Mouse (Mus musculus) activated CD4-positive, CD25-positive, alpha-beta regulatory T cell, adult 4 months (primary cell): ENCODE measurements around the gene Zfp280b. TPM values are rescaled to one million over a fixed set of nuclear protein-coding genes. Genes with fewer than 3 reads are reported as not detected.
"Not testable (repeated sequence)": the region's sequence is repeated elsewhere in the genome, so short reads cannot be mapped to it uniquely, and the experiment has no call there.

Experiments used
- ATAC-seq: one replicate; pipeline ENCODE4 v1.8.0; 2017
- polyA plus RNA-seq, 2 experiments: library from polyadenylated mRNA; unstranded; fragments of 100-300 nt; shearing (Covaris generic); gene quantifications; one replicate each; pipeline ENCODE4 v1.2.1; 2017

Gene Zfp280b
- polyA plus RNA-seq, 2 experiments from 2014 or later, result 11.4 to 11.5 TPM

DNA sequence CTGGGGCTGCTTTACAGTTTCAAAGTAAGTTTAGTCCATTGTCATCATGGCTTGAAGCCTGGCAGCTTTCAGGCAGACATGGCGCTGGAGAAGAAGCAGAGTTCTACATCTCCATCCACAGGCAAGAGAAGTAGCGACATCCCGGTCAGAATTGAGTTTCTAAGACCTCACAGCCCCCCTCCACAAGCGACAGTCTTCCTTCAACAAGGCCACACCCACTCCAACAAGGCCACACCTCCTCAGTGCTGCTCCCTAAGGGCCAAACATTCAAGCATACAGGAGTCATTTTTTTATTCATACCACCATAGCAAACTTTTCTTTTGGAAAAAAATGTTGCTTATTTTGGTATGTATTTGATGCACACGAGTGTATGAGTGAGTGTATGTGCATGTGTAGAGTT lies 2.0 kb upstream of the Zfp280b start:
- no peak for ATAC-seq

DNA sequence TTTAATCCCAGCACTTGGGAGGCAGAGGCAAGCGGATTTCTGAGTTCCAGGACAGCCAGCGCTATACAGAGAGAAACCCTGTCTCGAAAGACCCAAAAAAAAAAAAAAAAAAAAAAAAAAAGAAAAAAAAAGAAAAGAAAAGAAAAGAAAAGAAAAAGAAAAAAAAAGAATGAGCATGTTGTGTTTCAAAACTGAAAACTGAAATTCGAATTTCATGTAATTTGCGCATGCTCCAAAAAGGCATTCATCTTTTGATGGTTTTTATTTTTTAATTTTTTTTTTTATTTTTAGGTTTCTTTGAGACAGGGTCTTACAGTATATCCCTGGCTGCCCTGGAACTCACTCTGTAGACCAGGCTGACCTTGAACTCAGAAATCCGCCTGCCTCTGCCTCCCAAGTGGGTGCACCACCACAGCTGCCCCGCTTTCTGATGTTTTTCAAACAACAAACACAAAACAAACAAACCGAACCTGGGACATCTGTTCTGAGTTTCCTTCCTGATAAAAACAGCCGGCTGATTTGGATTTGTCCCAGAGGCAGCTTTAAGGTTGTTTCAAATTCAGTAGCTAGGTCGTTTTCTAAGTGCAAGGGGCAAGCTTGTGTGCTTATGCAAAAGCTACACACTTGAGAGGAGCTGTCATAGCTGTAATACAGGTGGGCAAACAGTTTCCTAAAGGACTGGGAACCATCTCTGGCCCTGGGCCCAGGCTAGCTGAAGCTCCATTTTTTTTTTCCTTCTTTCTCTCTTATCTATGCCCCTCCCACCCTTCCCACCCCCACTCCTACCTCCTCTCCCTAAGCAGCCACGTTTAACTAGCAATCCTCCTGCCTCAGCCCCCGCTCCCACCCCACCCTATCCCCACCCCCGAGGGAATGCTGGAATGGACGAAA lies 694 bp upstream of the Zfp280b start:
- ATAC-seq, result no peak

DNA sequence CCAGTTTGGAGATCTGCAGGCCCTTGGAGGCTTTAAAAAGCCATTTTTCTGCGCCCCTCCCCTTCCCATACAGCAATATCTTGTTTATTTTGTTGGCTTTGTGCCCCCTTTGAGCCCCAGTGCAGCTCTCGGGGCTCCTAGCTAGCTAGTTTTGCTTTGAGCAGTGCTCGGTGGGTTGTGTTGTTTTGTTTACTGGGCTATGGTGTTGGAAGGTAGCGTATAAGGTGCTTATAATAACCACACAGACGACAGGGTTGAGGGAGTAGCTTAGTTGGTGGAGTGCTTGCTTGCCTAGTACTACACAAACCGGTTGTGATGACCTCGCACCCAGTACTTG lies 637 bp downstream of the Zfp280b start:
- peak; percentile 1 for ATAC-seq

DNA sequence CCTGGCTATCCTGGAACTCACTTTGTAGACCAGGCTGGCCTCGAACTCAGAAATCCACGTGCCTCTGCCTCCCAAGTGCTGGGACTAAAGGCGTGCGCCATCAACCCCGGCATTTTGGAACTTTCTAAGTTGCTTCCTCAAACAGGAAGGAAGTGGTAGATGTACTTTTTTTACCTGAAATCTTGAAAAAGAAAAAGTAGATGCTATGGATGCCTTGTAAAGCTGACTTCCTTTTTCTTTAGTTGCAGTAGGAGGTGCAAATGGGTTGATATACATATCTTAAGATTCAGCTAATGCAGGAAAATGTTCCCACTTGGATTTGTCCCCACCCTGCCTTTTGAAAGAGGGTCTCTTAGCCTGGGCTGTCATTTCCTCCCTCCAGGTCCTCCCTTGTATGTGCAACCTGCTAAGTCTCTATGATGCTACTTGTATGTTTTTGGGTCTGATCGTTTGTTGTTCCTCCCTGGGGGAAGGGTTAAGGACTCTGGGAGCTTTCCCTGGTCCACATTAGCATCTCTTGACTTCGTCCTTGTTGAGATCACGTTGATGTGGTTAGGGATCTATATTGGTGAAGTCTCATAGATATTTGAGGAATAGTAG lies 1.7 kb downstream of the Zfp280b start:
- peak; percentile 17 for ATAC-seq

DNA sequence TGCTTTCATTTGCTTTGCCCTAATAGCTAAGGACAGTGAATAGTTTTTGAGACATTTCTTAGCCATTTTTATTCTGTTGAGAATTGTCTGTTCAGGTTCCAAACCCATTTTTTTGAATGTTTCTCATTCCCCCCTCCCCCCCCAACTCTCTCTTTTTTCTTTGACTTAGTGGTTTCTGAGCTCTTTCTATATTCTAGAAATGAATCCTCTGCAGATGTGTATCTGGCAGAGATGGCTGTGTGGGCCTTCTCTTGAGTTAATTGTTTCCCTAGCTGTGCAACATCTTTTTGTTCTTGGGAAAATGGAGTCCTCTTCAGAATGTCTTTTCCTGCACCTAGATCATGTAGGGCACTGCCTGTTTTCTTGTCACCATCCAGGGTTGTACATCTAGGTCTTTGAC lies 2.8 kb downstream of the Zfp280b start:
- no peak for ATAC-seq

DNA sequence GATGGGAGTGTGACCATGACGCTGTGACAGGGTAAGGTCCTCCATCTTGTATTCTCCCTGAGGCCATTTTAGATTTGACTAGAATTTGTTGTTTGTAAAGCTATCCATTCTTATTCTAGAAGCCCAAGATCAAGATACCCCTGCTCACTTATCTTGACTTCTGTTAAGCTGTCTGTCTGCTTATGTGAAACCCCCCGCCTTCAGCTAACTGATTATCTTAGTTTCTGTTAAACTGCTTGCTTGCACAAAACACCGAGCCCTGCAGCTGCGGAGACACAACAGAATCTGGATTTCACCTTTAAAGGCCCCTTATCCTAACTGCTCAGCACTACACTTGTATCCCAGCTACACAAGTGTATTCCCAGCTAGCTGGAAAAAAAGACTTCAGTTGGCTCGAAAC lies 4.5 kb downstream of the Zfp280b start:
- ATAC-seq, result no peak

DNA sequence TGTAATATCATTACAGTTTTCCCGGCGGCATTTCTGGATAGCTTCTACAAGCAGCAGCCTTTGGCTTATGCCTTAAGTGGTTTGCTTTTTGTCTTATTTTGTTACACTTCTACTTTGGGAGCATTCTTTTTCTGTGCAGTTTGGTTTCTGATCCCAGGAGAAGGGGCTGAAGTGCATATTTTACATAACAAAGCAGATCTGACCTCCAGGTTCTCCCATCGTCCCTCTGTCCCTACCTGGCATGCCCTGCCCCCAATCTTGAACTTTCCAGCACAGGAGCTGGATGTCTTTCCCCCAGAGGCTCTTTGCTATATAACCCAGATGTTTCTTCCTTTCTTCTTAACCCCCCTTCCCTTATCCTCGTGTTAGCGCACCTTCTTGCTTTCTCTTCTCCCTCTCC lies 12.9 kb downstream of the Zfp280b start:
- no peak for ATAC-seq

DNA sequence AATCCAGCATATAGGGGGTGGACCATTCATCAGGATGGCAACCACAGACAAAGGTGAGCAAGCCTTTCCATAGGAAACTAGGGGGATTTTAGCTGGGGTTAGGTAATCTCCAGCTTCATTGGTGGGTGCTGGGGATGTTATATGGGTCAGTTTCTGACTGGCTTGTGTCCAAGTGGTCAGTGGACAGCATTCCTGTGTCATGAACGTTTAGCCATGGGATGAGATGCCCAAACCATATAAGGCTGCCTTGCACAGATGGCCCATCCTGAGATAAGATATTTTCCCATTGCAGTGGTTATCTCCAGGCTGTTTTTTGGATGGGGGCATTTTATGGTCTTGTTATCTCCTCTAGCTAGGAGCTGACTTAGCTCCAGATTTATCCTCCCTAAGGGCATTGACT lies 14.3 kb downstream of the Zfp280b start:
- ATAC-seq, result no peak

DNA sequence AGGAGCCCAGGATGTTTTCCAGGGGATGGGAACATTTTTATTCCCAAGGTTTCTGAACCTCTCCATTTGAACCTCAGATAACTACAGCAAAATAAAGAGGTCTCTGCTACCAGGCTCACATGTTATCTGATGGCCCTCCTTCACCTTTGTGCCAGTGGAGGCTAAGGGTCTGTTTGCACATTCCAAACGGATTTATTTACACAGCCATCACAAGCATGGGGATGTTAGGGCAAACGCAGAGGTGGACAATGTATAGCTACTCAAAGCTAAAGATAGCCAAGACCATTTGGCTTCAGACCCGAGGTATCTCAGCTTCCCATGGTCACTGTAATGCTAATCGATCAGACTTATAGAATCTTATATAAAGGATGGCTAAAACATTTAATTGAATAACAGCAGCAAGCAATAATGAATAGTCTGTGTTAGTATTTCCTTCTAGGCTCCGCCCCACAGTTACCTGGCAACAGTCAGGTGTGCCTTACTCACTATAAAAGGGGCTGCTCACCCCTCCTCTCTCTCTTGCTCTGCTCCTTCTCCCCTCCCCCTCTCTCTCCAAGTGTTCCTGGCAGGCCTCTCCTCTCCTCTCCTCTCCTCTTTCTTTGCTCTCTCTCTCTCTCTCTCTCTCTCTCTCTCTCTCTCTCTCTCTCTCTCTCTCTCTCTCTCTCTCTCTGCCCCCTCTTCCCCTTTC lies 14.9 kb downstream of the Zfp280b start:
- ATAC-seq, result no peak

DNA sequence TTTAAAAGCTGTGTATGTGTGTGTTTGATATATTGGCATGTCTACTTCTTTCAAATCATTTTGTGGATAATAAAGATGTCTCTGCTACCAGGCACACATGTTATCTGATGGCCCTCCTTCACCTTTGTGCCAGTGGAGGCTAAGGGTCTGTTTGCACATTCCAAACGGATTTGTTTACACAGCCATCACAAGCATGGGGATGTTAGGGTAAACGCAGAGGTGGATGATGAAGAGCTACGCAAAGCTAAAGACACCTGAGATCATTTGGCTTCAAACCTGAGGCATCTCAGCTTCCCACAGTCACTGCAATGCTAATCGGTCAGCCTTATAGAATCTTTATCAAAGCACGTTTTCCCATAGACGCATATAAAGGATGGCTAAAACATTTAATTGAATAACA lies 16.5 kb downstream of the Zfp280b start:
- ATAC-seq, result no peak

DNA sequence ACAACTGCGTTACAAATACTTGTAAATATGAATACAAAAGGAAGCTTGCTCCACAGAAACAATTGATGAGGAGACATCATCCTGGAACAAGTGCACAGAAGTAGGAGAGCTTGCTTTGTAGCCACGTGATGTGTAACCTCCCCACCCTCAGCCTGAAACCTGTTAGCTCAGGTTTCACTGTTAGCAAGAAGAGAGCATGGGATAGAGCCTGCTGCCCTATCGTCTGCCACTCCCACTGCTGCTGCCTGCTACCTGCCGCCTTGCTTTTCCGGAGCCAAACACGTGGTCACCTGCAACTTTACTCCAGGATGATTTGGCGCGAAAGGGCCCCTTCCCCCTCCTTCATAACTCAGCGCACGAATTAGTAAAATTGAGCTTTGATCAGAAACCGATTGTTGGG lies 19.4 kb downstream of the Zfp280b start:
- no peak for ATAC-seq

DNA sequence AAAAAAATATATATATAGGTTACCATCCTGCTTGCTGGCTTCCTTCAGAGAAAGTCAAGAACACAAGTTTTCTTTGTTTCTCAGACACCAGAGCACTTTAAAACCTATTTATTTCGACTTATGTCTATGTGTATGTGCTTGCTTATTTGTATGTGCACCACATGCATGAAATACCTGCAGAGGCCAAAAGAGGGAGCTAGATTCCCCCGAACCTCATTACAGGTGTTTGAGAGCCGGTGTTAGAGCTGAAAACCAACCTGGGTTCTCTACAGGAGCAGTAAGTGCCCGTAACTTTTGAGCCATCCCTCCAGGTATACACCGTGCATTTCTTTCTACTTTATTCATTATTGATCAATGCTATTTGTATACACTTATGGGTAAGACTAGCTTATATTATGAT lies 30.0 kb downstream of the Zfp280b start:
- ATAC-seq, result no peak

DNA sequence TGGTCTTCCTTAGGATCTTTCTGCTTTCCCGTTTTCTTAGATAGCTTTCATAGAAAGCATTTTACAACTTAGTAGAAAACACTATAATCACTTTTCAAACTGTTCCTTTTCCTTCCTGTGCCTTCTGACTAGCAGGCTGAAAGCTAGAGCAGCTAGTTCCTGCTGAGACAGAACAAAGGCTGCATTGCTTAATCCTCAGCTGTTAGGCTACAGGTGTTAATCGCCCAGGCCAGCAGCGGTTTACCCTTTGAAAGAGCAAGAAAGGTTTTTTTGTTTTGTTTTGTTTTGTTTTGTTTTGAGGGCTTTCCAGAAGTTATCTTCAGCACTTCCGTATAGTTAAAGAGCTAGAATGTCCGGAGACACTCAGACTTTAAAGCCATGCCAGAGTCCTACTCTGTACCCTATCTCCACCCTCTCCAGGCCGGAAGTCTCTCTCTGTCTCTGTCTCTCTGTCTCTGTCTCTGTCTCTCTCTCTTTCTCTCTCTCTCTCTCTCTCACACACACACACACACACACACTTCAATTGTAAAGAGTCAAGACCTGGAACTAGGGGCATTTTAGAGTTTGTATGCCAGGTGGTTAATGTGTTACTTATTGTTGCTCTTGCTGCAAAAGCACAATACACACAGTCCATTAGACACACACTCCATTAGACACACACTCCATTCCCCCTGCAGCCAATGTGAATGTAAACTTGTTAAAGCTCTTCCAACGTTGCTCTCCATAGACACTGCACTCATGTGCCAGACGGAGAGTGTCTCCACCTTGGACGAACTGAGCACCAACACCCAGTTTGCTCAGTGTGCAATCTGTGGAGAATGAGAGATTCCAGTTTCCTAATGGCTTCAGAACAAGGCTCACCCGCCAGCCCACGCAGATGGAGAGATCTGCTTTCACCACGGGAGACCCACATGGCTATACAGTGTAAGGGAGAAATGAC lies 35.5 kb downstream of the Zfp280b start:
- ATAC-seq, result no peak

DNA sequence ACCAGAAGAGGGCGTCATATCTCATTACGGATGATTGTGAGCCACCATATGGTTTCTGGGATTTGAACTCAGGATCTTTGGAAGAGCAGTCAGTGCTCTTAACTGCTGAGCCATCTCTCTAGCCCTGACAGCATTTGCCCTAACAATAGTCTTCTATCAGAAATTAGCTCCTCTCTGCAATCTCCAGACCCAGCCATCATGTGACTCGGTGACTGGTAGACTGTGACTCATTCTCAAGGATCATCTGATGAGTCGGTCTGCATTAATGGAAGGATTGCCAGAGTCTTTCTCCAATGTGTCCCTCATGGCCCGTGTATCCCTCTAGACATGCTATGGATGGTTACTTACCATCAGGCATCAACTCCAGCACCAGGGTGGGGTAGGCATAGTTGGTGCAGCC lies 39.6 kb downstream of the Zfp280b start:
- ATAC-seq, result not testable (repeated sequence)

DNA sequence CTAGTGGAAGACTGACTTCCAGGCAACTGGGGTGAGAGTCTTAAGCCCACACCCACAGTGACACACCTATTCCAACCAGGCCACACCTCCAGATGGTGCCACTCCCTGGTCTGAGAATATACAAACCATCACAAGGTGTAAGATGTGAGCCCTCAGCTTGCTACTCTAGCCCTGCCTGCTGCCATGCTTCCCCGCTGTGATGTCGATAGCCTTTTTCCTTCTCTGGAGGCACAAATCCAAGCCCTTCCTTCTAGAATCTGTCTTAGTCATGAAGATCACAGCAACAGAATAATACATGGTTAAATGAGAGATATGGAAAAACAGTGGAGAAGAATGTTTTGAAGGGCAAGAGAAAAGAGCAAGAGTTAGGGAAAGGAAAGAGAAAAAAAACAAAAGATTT lies 44.6 kb downstream of the Zfp280b start:
- not testable (repeated sequence) for ATAC-seq

Other genes with a start within 250 kb of the Zfp280b start
- gene Gstt1, start 234.1 kb upstream of the Zfp280b start, polyA plus RNA-seq, result 1 to 10 TPM in 1 of 2 experiments, not detected in 1; 1.2 TPM
- under 1 TPM in 1 of 2 experiments, not detected in 1; 0.48 TPM for gene Gstt4, start 210.1 kb upstream of the Zfp280b start, polyA plus RNA-seq
- 10 to 100 TPM; 58.5 to 64.1 TPM for gene Gstt2, start 195.2 kb upstream of the Zfp280b start, polyA plus RNA-seq
- 100 to 1,000 TPM; 464 to 561 TPM for gene Mif, start 172.4 kb upstream of the Zfp280b start, polyA plus RNA-seq
- gene Derl3, start 139.2 kb upstream of the Zfp280b start, polyA plus RNA-seq, result 1 to 10 TPM in 1 of 2 experiments, under 1 TPM in 1; 0.85 to 2.7 TPM
- gene Smarcb1, start 111.0 kb upstream of the Zfp280b start, polyA plus RNA-seq, result 100 to 1,000 TPM in 1 of 2 experiments, 10 to 100 TPM in 1; 75.0 to 127 TPM
- 10 to 100 TPM; 13.1 to 20.1 TPM for gene Chchd10, start 99.5 kb upstream of the Zfp280b start, polyA plus RNA-seq
- 1 to 10 TPM; 2.5 to 9.1 TPM for gene Mmp11, start 96.2 kb upstream of the Zfp280b start, polyA plus RNA-seq
- gene Gm867, start 92.0 kb upstream of the Zfp280b start, polyA plus RNA-seq, result not detected
- gene Vpreb3, start 89.6 kb upstream of the Zfp280b start, polyA plus RNA-seq, result 1 to 10 TPM in 1 of 2 experiments, not detected in 1; 3.5 TPM
- under 1 TPM; 0.27 to 0.41 TPM for gene Gm5134, start 78.1 kb upstream of the Zfp280b start, polyA plus RNA-seq
- gene Slc5a4b, start 78.3 kb downstream of the Zfp280b start, polyA plus RNA-seq, result not detected
- not detected for gene Slc5a4a, start 114.8 kb downstream of the Zfp280b start, polyA plus RNA-seq
- gene Prmt2, start 205.2 kb downstream of the Zfp280b start, polyA plus RNA-seq, result 10 to 100 TPM; 21.6 to 23.1 TPM
- gene S100b, start 221.2 kb downstream of the Zfp280b start, polyA plus RNA-seq, result not detected